Mouse (Mus musculus) bone marrow macrophage, adult 2 months (primary cell): ENCODE data around the gene Tspoap1.

Experiments
- CTCF ChIP-seq: IDR thresholded peaks from 2 replicates; pipeline ENCODE4 v1.5.1; 2012; ENCODE audit warnings: low read depth, mild to moderate bottlenecking, low read length, moderate library complexity
- POLR2A ChIP-seq: IDR thresholded peaks from 2 replicates; pipeline ENCODE4 v1.6.1; 2012; ENCODE audit warnings: mild to moderate bottlenecking, low read depth, low read length, borderline replicate concordance

- TF ChIP-seq CTCF (no peak), POLR2A (no peak)
Observed at GRCm38 (mm10) chr11:87730652-87731310, 29.6 kb upstream of the Tspoap1 start.
